In genomic region chr11:107272351-107272975, GRCm38 (mm10) we compare ENCODE assay signal across 10 mouse cellular contexts.
DNase-seq lines count a peak whose midpoint lies in the region; ATAC-seq and TF ChIP-seq lines count a peak whose summit lies in the region.
"Had no signal": no experiment of that assay in that cellular context is flagged by ENCODE, and none has a peak within 500 bp of the region (broad histone marks: within the 10 kb centered on the region; RNA-seq: fewer than 3 reads in every experiment).

No protein-coding gene starts in this region.

- no peak overlapping the region for H3K4me3 ChIP-seq in lung, adult 2 months (replicated peaks; ENCODE audit: extremely low read depth, low read depth, low read length)
- no peak overlapping the region for H3K4me3 ChIP-seq in forebrain, embryonic 16.5 days (replicated peaks; ENCODE audit: low read length)
- H3K4me3 ChIP-seq: liver, embryonic 15.5 days had no signal

- H3K27me3 ChIP-seq in forebrain, embryonic 16.5 days (replicated peaks; ENCODE audit: control insufficient read depth, insufficient read depth, low read length), result no peaks in the 10 kb centered on the region
- H3K27me3 ChIP-seq: liver, embryonic 15.5 days had no signal

- H3K4me2 ChIP-seq in forebrain, embryonic 16.5 days (ENCODE audit: low read length), result no peak overlapping the region
- H3K4me2 ChIP-seq: liver, embryonic 15.5 days had no signal

- peak; percentile 47 to 73 for DNase-seq in cerebellum, postnatal 25 days
- DNase-seq in cerebellum, adult 11-12 months, result no peak
- DNase-seq in lung, adult 18-20 months, result peak; percentile 19 to 31
- DNase-seq in lung, adult 2 months, result no peak
- peak; percentile 23 to 44 for DNase-seq in lung, postnatal 4 days
- DNase-seq in urinary bladder, adult 2 months (ENCODE audit: low spot score), result no peak
- DNase-seq: B cell, adult 2 months had no signal

- peak overlapping the region; percentile 51; the same call in 1 of the 2 replicates for H3K27ac ChIP-seq in forebrain, embryonic 16.5 days (ENCODE audit: low read length)
- H3K27ac ChIP-seq: liver, embryonic 15.5 days had no signal

- no peaks in the 10 kb centered on the region; the same call in 1 of the 2 replicates for H3K36me3 ChIP-seq in forebrain, embryonic 16.5 days (ENCODE audit: control insufficient read depth, insufficient read depth)
- H3K36me3 ChIP-seq: liver, embryonic 15.5 days had no signal

- ATAC-seq in forebrain, embryonic 16.5 days, result peak; percentile 57
- ATAC-seq in erythroid progenitor cell, adult 5-6 weeks (replicated peaks; ENCODE audit: low FRiP score, poor library complexity, severe bottlenecking), result no peak

- WGBS in lung, adult 2 months, result 51% methylated on average over 11 of the region's 11 CpGs
- 50% methylated on average over 11 of the region's 11 CpGs for WGBS in forebrain, embryonic 16.5 days

- TF ChIP-seq POLR2A in lung, adult 2 months (IDR thresholded peaks at IDR 0.05; ENCODE audit: borderline replicate concordance, extremely low read depth, low read depth, low read length), result no peak

- no peak for TF ChIP-seq CTCF in lung, adult 2 months (IDR thresholded peaks at IDR 0.05; ENCODE audit: insufficient read depth, low read length)

- H3K9me3 ChIP-seq in forebrain, embryonic 16.5 days (ENCODE audit: control insufficient read depth, low read length), result peaks cover 6% of the 10 kb centered on the region
- H3K9me3 ChIP-seq: liver, embryonic 15.5 days had no signal

- H3K9ac ChIP-seq in forebrain, embryonic 16.5 days (replicated peaks; ENCODE audit: low read depth, low read length), result no peak overlapping the region
- H3K9ac ChIP-seq: liver, embryonic 15.5 days had no signal

- H3K4me1 ChIP-seq in lung, adult 2 months (ENCODE audit: control insufficient read depth, insufficient read depth, low read length), result peaks cover 11% of the 10 kb centered on the region
- peaks cover 6% of the 10 kb centered on the region for H3K4me1 ChIP-seq in forebrain, embryonic 16.5 days (replicated peaks; ENCODE audit: control insufficient read depth, insufficient read depth, low read length)

Comparison
In these comparisons a context has a peak if more than half of its experiments do, and no peak if none do; other contexts are left out.
1. DNase-seq: peak in cerebellum, postnatal 25 days (2 of 2), lung, adult 18-20 months (2 of 2) and lung, postnatal 4 days (2 of 2); none in cerebellum, adult 11-12 months (single experiment), lung, adult 2 months (single experiment) and urinary bladder, adult 2 months (single experiment).